Mouse (Mus musculus) hindbrain, embryonic 16.5 days (tissue): ENCODE measurements around the gene Mrpl51. TPM values are rescaled to one million over a fixed set of nuclear protein-coding genes. Genes with fewer than 3 reads are reported as not detected.
"Not testable (repeated sequence)": the region's sequence is repeated elsewhere in the genome, so short reads cannot be mapped to it uniquely, and the experiment has no call there.

Source experiments
- ATAC-seq: fragments of 200-750 bp; cut with Nextera tagmentation; 2 replicates; pipeline ENCODE4 v1.8.0; 2017; ENCODE audit warnings: moderate TSS enrichment, moderate library complexity
- H3K27ac ChIP-seq: fragments of 300-500 bp; sonication (generic); 2 replicates; pipeline ENCODE4 v1.5.1; 2014; ENCODE audit warnings: low read depth, mild to moderate bottlenecking, control low read depth, low read length, moderate library complexity
- H3K27me3 ChIP-seq: fragments of 300-500 bp; sonication (generic); replicated peaks from 2 replicates; pipeline ENCODE4 v1.6.1; 2014; ENCODE audit warnings: low read length; ENCODE audit not compliant: control insufficient read depth, insufficient read depth
- H3K36me3 ChIP-seq: fragments of 300-500 bp; sonication (generic); 2 replicates; pipeline ENCODE4 v1.6.1; 2014; ENCODE audit warnings: mild to moderate bottlenecking, low read length, moderate library complexity, mixed read lengths; ENCODE audit not compliant: control insufficient read depth, insufficient read depth
- H3K4me1 ChIP-seq: fragments of 300-500 bp; sonication (generic); 2 replicates; pipeline ENCODE4 v1.6.1; 2014; ENCODE audit warnings: low read depth, low read length; ENCODE audit not compliant: control insufficient read depth, insufficient read depth
- H3K4me2 ChIP-seq: fragments of 300-500 bp; sonication (generic); 2 replicates; pipeline ENCODE4 v1.6.1; 2014; ENCODE audit warnings: mild to moderate bottlenecking, low read length, control low read depth, moderate library complexity
- H3K4me3 ChIP-seq: fragments of 300-500 bp; sonication (generic); 2 replicates; pipeline ENCODE4 v1.5.1; 2014; ENCODE audit warnings: mild to moderate bottlenecking, low read length, control low read depth, moderate library complexity
- H3K9ac ChIP-seq: fragments of 300-500 bp; sonication (generic); 2 replicates; pipeline ENCODE4 v1.6.1; 2014; ENCODE audit warnings: low read depth, mild to moderate bottlenecking, control low read depth, low read length, moderate library complexity
- H3K9me3 ChIP-seq: fragments of 300-500 bp; sonication (generic); 2 replicates; pipeline ENCODE4 v1.6.1; 2014; ENCODE audit warnings: mild to moderate bottlenecking, low read length, moderate library complexity; ENCODE audit not compliant: control insufficient read depth
- WGBS: fragments of 180-500 bp; shearing (Covaris S2); extraction: QIAGEN DNeasy Blood & Tissue Kit; methylation state at CpG from one replicate; pipeline ENCODE4 v1.1.7; 2014; 5-methylcytosine and 5-hydroxymethylcytosine counted together
- polyA plus RNA-seq: library from polyadenylated mRNA; unstranded; fragments of >200 nt; fragmentation: Nextera tagmentation; extraction: Ambion mirVana; gene quantifications from 2 replicates; pipeline ENCODE4 v1.2.1, GENCODE M21; 2015

The Mrpl51 gene
- polyA plus RNA-seq, 1 experiment from 2014 or later = 154 TPM

DNA sequence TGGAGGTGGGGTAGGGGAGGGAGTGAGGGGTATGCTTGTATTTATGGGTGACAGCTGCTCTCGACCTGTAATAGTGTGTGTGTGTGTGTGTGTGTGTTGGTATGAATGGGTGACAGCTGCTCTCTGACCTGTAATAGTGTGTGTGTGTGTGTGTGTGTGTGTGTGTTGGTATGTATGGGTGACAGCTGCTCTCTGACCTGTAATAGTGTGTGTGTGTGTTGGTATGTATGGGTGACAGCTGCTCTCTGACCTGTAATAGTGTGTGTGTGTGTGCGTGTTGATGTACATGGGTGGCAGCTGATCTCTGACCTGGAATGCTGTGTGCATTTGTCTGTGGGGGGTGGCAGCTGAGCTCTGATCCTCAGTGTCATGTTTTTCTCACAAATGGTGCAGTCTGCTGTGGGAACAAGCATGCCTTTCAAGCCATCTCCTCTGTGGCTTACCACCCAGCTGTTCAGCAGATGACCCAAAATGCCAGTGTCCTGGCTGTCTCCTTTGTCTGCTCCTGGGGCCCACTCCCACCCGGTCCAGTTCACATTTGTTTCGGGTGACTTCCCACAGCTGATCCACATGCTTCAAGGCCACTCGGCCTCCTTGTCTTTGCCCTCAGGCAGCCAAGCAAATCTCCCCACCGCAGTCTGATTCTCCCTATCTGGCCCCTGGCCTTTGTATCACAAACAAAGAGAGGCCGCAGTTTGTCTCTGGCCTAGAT is 34.5 kb upstream of the Mrpl51 start:
- Histone ChIP-seq H3K9me3 (no peaks in the 10 kb centered on the region), H3K4me3 (no peak overlapping the region), H3K4me1 (peaks cover 7% of the 10 kb centered on the region), H3K9ac (no peak overlapping the region), H3K36me3 (peaks cover 21% of the 10 kb centered on the region), H3K27me3 (no peaks in the 10 kb centered on the region), H3K4me2 (no peak overlapping the region), H3K27ac (no peak overlapping the region)
- 12% methylated on average over 7 of the region's 7 CpGs for WGBS
- ATAC-seq = no peak

DNA sequence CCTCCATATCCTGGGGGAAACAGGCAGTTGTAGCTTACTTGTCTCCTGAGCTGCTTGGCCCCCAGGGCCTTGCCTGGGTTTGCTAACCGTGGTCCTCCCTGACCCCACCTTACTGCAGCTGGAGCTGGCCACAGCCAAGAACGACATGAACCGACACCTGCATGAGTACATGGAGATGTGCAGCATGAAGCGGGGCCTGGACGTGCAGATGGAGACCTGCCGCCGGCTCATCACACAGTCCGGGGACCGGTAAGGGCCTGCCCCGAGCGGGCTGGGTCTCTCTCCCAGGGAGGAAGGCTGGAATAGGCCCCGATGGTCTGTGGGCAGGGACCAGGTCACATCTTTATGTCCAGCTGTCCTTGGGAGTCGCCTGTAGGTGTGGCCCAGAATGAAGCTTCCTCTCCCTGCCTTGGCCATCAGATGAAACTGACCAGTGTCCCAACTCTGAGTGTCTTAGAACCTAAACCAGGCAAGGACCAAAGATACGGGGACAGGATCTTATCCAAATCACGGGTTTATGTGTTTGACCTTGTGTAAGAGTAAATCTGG is 32.6 kb upstream of the Mrpl51 start:
- H3K9me3 ChIP-seq = no peaks in the 10 kb centered on the region
- H3K4me3 ChIP-seq = no peak overlapping the region
- H3K4me2 ChIP-seq = no peak overlapping the region
- peaks cover 15% of the 10 kb centered on the region for H3K4me1 ChIP-seq
- no peak overlapping the region for H3K27ac ChIP-seq
- 90% methylated on average over 15 of the region's 15 CpGs for WGBS
- no peak for ATAC-seq
- peaks cover 11% of the 10 kb centered on the region for H3K36me3 ChIP-seq
- H3K27me3 ChIP-seq = no peaks in the 10 kb centered on the region
- no peak overlapping the region for H3K9ac ChIP-seq

DNA sequence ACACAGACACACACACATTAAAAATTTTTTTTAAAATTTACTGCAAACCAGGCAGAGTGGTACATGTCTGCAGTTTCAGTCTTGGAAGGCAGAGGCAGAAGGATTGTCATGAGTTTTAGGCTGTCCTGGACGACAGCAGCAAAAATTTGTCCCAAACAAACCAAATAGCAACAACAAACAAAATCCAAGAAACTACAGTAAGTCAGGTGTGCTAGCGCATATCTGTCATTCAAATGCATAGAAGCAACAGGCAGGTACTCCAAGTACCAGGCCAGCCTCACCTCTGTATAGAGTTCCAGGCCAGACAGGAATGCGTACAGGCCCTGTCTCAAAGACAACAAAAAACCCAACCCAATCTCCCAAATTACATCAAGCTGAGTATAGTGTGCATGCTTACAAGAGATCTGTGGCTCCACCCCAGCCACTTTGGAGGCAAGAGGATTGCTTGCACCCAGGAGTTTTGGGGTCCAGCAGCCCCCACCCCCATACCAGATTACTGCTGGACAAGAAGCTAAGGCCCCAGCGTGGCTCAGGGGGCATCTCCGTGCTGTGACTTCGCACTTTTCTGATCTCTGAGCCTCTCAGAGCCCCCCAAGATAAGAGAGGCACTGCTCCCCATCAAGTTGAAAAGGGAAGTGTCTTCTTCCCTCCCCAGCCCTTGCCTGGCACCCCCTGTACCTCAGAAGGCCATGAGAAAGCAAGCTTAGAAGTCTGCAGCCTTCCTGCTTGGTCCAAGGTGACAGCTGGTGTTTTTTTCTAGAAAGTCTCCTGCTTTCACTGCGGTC is 31.6 kb upstream of the Mrpl51 start:
- Histone ChIP-seq H3K4me3 (no peak overlapping the region), H3K9me3 (no peaks in the 10 kb centered on the region), H3K4me1 (peaks cover 17% of the 10 kb centered on the region), H3K4me2 (no peak overlapping the region), H3K36me3 (peaks cover 10% of the 10 kb centered on the region; the same call in 1 of the 2 replicates), H3K27me3 (no peaks in the 10 kb centered on the region), H3K9ac (no peak overlapping the region), H3K27ac (no peak overlapping the region)
- ATAC-seq = no peak
- 79% methylated on average over 7 of the region's 7 CpGs for WGBS

DNA sequence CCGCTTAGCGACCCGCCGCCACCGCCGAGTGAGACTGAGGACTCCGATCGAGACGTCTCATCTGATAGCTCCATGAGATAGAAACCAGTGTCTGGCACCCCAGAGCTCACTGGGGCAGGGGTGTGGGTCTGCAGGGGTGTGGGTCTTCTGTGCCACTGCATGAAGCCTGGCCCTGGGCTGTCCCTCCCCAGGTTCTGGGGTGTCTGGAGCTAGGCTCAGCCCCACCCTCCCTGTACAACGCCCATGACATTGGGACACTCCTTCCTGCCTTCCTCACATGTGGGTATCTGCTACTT is 31.1 kb upstream of the Mrpl51 start:
- no peak overlapping the region for H3K4me2 ChIP-seq
- no peak overlapping the region for H3K9ac ChIP-seq
- WGBS = 54% methylated on average over 10 of the region's 10 CpGs
- H3K36me3 ChIP-seq = peaks cover 7% of the 10 kb centered on the region; the same call in 1 of the 2 replicates
- no peaks in the 10 kb centered on the region for H3K9me3 ChIP-seq
- H3K27ac ChIP-seq = no peak overlapping the region
- H3K4me1 ChIP-seq = peaks cover 17% of the 10 kb centered on the region
- H3K27me3 ChIP-seq = no peaks in the 10 kb centered on the region
- ATAC-seq = no peak
- no peak overlapping the region for H3K4me3 ChIP-seq

DNA sequence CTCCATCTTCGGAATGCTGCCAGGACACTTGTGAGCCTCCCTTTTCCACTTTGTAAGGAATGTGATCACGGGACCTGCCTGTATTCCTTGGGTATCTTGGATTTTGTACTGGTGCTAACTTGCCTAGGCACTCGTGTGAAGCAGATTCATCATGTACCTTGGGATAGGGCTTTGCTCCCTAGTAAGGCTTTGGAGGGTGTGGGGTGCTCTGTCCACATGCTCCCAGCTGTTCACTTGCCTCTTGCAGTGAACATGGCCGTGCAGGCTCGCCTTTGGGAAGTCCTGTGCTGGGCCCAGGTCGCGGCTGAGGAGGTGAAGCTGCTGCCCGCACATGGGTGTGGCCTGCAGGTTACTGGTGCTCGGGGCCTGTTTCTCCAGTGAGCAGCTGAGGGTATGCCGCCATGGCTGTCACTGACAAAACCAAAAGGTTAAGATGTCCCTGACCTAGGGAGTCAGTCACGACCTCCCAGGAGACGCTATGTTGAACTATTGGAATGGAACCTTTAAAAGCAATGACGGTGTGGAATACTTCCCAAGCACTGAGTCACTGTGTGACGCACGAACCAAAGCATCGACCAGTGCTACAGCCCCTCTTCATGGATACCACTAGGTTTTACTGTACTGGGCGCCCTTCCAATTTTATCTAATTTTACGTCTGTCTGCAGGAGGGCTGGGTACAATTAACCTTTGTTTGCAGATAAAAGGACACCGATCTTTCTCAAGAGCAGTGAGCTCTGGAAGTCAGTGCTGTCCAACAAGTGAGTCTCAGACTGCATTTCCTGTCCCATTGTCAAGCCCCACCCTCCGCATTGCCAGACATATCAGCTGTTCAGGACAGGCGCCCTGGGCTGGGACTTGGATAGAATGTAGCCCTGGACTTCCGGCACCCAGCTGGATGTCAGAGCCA is 30.5 kb upstream of the Mrpl51 start:
- ATAC-seq = no peak
- Histone ChIP-seq H3K9ac (no peak overlapping the region), H3K27me3 (no peaks in the 10 kb centered on the region), H3K9me3 (no peaks in the 10 kb centered on the region), H3K4me2 (no peak overlapping the region), H3K27ac (no peak overlapping the region), H3K4me3 (no peak overlapping the region), H3K4me1 (peaks cover 17% of the 10 kb centered on the region), H3K36me3 (peaks cover 7% of the 10 kb centered on the region; the same call in 1 of the 2 replicates)
- 20% methylated on average over 22 of the region's 22 CpGs for WGBS

DNA sequence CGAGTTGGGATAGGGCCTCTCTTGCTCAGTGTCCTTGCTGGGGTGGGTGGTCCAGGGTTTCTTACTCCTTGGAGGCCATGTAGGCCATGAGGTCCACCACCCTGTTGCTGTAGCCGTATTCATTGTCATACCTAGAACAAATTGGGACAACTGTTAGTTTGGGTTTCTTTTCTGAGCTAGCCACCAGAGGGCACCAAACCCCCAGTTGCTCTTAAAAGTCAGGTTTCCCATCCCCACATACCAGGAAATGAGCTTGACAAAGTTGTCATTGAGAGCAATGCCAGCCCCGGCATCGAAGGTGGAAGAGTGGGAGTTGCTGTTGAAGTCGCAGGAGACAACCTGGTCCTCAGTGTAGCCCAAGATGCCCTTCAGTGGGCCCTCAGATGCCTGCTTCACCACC is 29.6 kb upstream of the Mrpl51 start:
- H3K9me3 ChIP-seq, H3K4me2 ChIP-seq, H3K27ac ChIP-seq, ATAC-seq, H3K27me3 ChIP-seq, H3K9ac ChIP-seq, H3K36me3 ChIP-seq, H3K4me3 ChIP-seq: not testable (repeated sequence)
- WGBS = 9% methylated on average over 3 of the region's 5 CpGs
- H3K4me1 ChIP-seq = peaks cover 26% of the 10 kb centered on the region

DNA sequence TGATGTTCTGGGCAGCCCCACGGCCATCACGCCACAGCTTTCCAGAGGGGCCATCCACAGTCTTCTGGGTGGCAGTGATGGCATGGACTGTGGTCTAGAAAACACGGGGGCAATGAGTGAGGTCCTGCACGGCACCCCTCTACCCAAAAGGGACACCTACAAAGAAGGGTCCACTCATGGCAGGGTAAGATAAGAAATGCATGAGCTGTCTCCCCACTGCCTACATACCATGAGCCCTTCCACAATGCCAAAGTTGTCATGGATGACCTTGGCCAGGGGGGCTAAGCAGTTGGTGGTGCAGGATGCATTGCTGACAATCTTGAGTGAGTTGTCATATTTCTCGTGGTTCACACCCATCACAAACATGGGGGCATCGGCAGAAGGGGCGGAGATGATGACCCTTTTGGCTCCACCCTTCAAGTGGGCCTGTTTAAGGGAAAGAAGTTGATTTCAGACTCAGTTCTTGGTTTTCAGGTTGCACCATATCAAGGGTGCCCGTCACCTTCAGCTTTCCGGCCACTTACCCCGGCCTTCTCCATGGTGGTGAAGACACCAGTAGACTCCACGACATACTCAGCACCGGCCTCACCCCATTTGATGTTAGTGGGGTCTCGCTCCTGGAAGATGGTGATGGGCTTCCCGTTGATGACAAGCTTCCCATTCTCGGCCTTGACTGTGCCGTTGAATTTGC is 28.8 kb upstream of the Mrpl51 start:
- H3K9me3 ChIP-seq, H3K4me2 ChIP-seq, ATAC-seq, H3K4me3 ChIP-seq, H3K36me3 ChIP-seq, H3K27me3 ChIP-seq, H3K27ac ChIP-seq, H3K9ac ChIP-seq: not testable (repeated sequence)
- H3K4me1 ChIP-seq = peaks cover 29% of the 10 kb centered on the region
- 71% methylated on average over 9 of the region's 16 CpGs for whole genome bisulfite sequencing

DNA sequence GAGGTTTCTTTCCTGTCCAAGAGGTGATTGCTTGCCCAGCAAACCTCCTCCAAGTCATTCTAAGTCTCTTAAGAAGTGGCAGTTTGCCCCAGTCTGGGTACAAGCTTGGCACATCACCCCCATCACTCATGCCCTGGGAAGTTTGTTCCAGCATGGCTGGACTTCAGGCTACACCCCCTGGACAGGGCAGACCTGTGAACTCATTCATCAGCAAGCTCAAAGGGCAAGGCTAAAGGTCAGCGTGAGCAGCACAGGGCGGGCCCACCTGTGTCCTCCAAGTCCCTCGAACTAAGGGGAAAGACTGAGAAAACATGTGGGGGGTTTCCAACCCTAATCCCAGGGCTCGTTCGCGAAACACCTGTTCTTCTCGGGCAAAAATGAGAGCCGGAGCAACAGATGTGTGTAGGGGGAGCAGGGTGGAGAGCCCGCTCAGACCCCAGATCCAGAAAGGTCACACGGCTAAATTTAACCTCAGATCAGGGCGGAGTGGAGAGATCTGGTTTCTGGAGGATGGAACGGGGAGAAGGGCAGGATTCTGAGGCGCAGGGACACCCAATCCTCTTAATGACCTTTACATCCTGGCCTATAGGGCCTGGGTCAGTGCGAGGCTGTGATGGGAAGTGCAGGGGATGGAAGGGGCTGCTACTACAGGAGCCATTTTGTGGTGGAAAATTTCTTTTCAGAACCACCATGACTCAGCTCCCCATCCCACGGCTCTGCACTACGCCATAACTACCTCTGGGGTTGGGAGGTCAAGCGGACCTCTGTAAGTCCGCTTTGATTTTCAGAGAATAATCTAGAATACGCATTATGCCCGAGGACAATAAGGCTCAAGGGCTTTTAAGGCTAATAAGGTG is 27.6 kb upstream of the Mrpl51 start:
- Histone ChIP-seq H3K4me2 (peak overlapping the region; percentile 90), H3K4me1 (peaks cover 29% of the 10 kb centered on the region), H3K9ac (peak overlapping the region; percentile 92), H3K36me3 (peaks cover 6% of the 10 kb centered on the region; the same call in 1 of the 2 replicates), H3K9me3 (no peaks in the 10 kb centered on the region), H3K4me3 (peak overlapping the region; percentile 96), H3K27me3 (no peaks in the 10 kb centered on the region), H3K27ac (peak overlapping the region; percentile 94)
- no peak for ATAC-seq
- WGBS = 8% methylated on average over 20 of the region's 20 CpGs
